Mouse (Mus musculus) erythroblast, embryonic 14.5 days (primary cell): ENCODE data around the gene Rpa1.

Experiments used
- GATA1 ChIP-seq: IDR thresholded peaks from 2 replicates; pipeline ENCODE4 v1.6.1; 2012; ENCODE audit warnings: low read length, inconsistent platforms, mixed read lengths
- TAL1 ChIP-seq: IDR thresholded peaks from 3 replicates; pipeline ENCODE4 v1.6.1; 2012; ENCODE audit warnings: low read length, inconsistent platforms, mixed read lengths

- no peak for TF ChIP-seq GATA1
- TF ChIP-seq TAL1, result no peak
These were observed 67.6 kb downstream of the Rpa1 start for GRCm38 (mm10) chr11:75280435-75281001.
